Mouse (Mus musculus) kidney, postnatal 10 days (tissue): ENCODE results near the gene Kif12.

Experiments
- DNase-seq: peaks from one replicate; pipeline ENCODE4 v3.0.0; 2021; ENCODE audit warnings: mixed read lengths

Gene Kif12

DNA sequence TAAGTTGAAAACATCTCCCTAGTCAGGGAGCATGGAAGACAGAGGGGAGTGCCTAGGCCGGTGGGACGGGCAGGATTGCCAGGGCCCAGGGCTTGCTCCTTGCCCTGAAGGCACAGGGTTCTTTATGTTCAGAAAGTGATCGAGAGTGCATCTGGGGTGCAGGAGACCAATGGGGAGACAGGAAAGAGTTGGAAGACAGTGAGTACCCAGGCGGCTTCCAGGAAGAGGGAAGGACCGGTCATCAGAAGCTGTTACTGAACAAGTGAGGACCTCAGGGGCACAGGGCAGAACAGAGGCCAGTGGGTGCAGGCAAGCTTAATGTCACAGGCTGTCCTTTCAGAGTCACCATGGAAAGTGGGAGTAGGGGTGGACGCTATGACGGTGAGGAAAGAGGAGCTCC is 13.7 kb downstream of the Kif12 start:
- no peak for DNase-seq

- peak; percentile 78 for DNase-seq
Observed at GRCm38 (mm10) chr4:63156726-63157634, 15.0 kb downstream of the Kif12 start.

DNA sequence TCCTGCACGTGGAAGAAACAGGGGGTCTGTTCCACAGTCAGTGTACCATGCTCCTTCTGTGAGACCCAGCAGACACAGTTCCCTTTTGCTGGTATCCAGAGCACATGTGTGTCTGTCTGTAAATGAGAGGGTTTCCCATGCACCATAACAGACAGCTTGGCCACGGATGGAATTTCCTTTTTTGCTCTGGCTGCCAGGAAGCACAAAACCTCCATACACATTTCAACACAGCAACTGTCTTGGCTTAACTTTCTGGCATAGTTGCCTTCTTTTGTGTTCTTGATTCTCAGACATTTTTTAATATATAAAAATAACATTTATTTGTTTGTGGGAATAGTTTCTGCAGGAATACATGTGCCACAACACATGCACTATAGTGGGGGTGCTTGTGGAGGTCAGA is 16.3 kb downstream of the Kif12 start:
- no peak for DNase-seq

- no peak for DNase-seq
Observed at GRCm38 (mm10) chr4:63154699-63155098, 17.2 kb downstream of the Kif12 start, which contains the start of gene Ambp. Ambp (minus strand) TSS chr4:63154799.

DNA sequence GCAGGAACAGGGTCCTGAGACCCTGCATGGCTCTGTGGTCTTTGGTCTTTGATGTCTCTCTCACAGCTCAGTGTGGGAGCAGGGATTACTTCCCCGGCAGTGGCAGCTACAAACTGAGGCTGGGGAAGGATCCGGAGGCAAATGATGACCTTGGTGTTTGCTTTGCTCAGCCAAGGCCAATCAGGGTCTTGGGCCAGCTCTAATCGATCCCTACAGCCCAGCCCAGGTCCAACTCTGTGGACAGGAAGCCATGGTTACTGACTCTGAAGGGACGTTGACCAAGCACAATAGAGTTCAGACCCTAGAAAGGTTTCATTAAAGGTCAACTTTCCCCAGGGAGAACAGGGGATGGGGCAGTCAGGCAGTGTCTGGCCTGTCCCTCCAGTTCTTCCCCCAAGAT is 17.9 kb downstream of the Kif12 start:
- DNase-seq: no peak

DNA sequence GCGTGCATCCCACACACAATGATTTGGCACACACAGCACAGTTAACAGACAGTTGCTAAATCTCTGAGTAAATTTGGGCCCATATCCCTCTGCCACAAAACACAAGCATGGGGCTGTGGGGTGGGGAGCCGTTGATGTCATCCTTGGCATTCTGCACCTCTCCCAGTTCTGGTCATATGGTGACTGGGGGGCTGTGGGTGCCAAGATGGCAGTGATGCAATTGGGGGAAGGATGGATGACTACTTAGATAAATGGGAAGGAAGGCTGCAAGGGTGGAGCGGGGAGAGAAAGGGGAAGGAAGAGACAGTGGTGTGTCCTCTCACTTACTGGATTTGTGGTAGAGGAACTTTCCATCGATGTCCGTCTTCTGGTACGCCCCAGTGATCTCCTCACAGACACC is 20.8 kb downstream of the Kif12 start:
- DNase-seq: no peak

GRCm38 (mm10) chr4:63147268-63147667 is 24.7 kb downstream of the Kif12 start:
- no peak for DNase-seq

DNA sequence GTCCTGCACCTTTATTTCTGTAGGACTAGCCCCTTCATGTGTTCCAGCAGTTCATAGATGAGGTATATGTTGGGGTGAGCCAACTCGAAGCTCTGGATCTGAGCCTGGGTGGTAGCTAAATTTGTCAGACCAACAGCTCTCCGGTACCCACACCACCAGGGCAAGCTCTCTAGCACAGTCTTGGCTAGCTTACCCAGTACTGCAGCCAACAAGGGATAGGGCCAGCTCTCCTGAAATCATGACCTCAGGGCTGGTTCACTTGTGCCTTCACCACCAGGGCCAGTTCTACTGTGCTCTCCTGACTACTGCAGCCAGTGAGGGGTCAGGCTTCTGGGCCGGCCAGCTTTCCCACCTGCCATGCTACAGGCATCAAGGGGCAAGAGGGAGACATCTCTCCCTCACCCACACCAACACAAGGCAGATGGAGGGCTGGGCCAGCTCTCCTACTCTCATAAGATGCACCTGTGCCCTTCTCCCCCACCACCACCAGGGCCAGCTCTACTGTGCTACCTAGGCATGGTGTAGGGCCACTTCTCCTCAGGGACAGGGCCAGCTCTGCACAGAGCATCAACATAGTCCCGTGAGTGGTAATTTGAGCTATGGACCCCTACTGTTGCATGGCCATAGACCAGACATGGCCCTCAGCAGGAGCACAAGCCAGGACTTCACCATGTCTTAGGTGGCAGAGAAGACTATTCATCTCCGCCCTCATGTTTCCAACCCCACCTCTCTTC is 41.9 kb downstream of the Kif12 start:
- DNase-seq: no peak

GRCm38 (mm10) chr4:63124861-63125466 is 47.0 kb downstream of the Kif12 start:
- DNase-seq: no peak

GRCm38 (mm10) chr4:63118639-63119437 is 53.1 kb downstream of the Kif12 start:
- peak; percentile 93 for DNase-seq
